Comparison of ENCODE assay signal across 9 mouse cellular contexts in the genomic region with DNA sequence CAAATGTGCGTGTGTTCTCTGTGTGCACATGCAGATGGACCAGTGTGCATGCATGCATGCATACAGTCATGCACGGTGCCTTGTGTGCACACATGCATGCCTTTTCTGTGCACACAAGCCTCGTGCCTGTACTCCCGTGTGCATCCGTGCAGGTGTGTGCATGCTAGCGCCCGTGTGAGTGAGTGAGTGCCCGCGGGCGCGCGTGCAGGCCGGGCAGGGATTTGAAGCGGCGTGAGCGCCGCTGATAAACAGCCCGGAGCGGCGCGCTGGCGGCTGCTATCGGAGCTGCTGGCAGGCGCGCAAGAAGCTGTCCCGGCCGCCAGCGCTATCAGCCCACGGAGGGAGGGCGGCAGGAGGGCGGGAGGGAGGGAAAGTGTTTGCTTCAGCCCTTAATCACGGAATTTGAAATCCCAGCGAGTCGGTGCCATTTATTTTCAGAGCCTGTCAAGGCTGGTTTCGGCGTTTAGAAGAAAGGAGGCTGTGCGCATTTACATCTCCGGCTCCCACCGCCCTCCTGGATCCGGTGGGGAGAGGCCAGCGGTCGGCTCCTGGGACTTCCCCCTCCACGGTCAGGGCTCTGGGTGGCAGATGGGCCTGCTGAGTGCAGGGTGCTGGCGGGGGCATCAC.
DNase-seq lines count a peak whose midpoint lies in the region; ATAC-seq lines count a peak whose summit lies in the region.
"Had no signal": no experiment of that assay in that cellular context is flagged by ENCODE, and none has a peak within 500 bp of the region (broad histone marks: within the 10 kb centered on the region; RNA-seq: fewer than 3 reads in every experiment).

No protein-coding gene starts in this region.

- H3K27me3 ChIP-seq in embryonic facial prominence, embryonic 13.5 days = no peaks in the 10 kb centered on the region
- no peaks in the 10 kb centered on the region for H3K27me3 ChIP-seq in heart, embryonic 15.5 days
- H3K27me3 ChIP-seq in liver, embryonic 12.5 days (replicated peaks) = peaks cover 43% of the 10 kb centered on the region
- H3K27me3 ChIP-seq: Patski had no signal

- DNase-seq in urinary bladder, postnatal 14 days (ENCODE audit: low spot score) = peak; percentile 68
- DNase-seq in urinary bladder, postnatal 10 days (ENCODE audit: low spot score) = no peak
- peak; percentile 84 for DNase-seq in kidney, postnatal 10 days
- DNase-seq in neural tube, embryonic 10.5 days (ENCODE audit: extremely low spot score, low spot score) = peak; percentile 75
- DNase-seq in urinary bladder, postnatal 25 days (ENCODE audit: low spot score) = peak; percentile 49

- H3K9ac ChIP-seq in embryonic facial prominence, embryonic 13.5 days = peak overlapping the region; percentile 74
- H3K9ac ChIP-seq in heart, embryonic 15.5 days = peak overlapping the region; percentile 57
- no peak overlapping the region for H3K9ac ChIP-seq in liver, embryonic 12.5 days

- peak overlapping the region; percentile 42 for H3K4me3 ChIP-seq in embryonic facial prominence, embryonic 13.5 days
- H3K4me3 ChIP-seq in heart, embryonic 15.5 days = peak overlapping the region; percentile 33
- H3K4me3 ChIP-seq in liver, embryonic 12.5 days = peak overlapping the region; percentile 22

- ATAC-seq in embryonic facial prominence, embryonic 13.5 days (ENCODE audit: insufficient number of reproducible peaks, insufficient read depth, low FRiP score, low TSS enrichment, low read depth) = 0 out of 2 replicates have a peak, but pooled peaks have one; percentile 38
- peak; percentile 83 for ATAC-seq in heart, embryonic 15.5 days (replicated peaks; ENCODE audit: insufficient number of reproducible peaks, insufficient read depth, low FRiP score, low read depth)
- ATAC-seq in liver, embryonic 12.5 days = no peak
- ATAC-seq: Patski had no signal

- H3K4me1 ChIP-seq in embryonic facial prominence, embryonic 13.5 days = peaks cover 22% of the 10 kb centered on the region
- peaks cover 33% of the 10 kb centered on the region for H3K4me1 ChIP-seq in heart, embryonic 15.5 days (replicated peaks)
- peaks cover 21% of the 10 kb centered on the region for H3K4me1 ChIP-seq in liver, embryonic 12.5 days

- no peaks in the 10 kb centered on the region for H3K36me3 ChIP-seq in embryonic facial prominence, embryonic 13.5 days
- no peaks in the 10 kb centered on the region for H3K36me3 ChIP-seq in heart, embryonic 15.5 days
- H3K36me3 ChIP-seq in liver, embryonic 12.5 days = no peaks in the 10 kb centered on the region

- WGBS in embryonic facial prominence, embryonic 13.5 days = under 1% methylated on average over 44 of the region's 44 CpGs
- under 1% methylated on average over 44 of the region's 44 CpGs for WGBS in heart, embryonic 15.5 days
- under 1% methylated on average over 44 of the region's 44 CpGs for WGBS in liver, embryonic 12.5 days (ENCODE audit: insufficient replicate concordance)

- peaks cover 7% of the 10 kb centered on the region for H3K9me3 ChIP-seq in embryonic facial prominence, embryonic 13.5 days
- no peaks in the 10 kb centered on the region for H3K9me3 ChIP-seq in heart, embryonic 15.5 days (replicated peaks)
- H3K9me3 ChIP-seq in liver, embryonic 12.5 days (replicated peaks) = peaks cover 10% of the 10 kb centered on the region; the same call in 1 of the 2 replicates

- H3K4me2 ChIP-seq in embryonic facial prominence, embryonic 13.5 days = peak overlapping the region; percentile 79
- peak overlapping the region; percentile 64 for H3K4me2 ChIP-seq in heart, embryonic 15.5 days
- H3K4me2 ChIP-seq in liver, embryonic 12.5 days = peak overlapping the region; percentile 56

- peak overlapping the region; percentile 89 for H3K27ac ChIP-seq in embryonic facial prominence, embryonic 13.5 days
- H3K27ac ChIP-seq in heart, embryonic 15.5 days = peak overlapping the region; percentile 99
- peak overlapping the region; percentile 76 for H3K27ac ChIP-seq in liver, embryonic 12.5 days
